Comparison of ENCODE assay signal across 13 mouse cellular contexts in genomic region chr10:99250874-99251281, GRCm38 (mm10). TPM values are rescaled to one million over a fixed set of nuclear protein-coding genes. Genes with fewer than 3 reads are reported as not detected.
DNase-seq lines count a peak whose midpoint lies in the region; ATAC-seq and TF ChIP-seq lines count a peak whose summit lies in the region.
"Had no signal": no experiment of that assay in that cellular context is flagged by ENCODE, and none has a peak within 500 bp of the region (broad histone marks: within the 10 kb centered on the region; RNA-seq: fewer than 3 reads in every experiment).

No protein-coding gene starts in this region.

- no peak for TF ChIP-seq CTCF in heart, adult 2 months (IDR thresholded peaks at IDR 0.05)
- no peak for TF ChIP-seq CTCF in lung, postnatal 0 days (IDR thresholded peaks at IDR 0.05)
- TF ChIP-seq CTCF in embryonic fibroblast, embryonic 13.5 days (IDR thresholded peaks at IDR 0.05; ENCODE audit: borderline replicate concordance, insufficient read depth, low read length) = no peak
- TF ChIP-seq CTCF in small intestine, adult 2 months (IDR thresholded peaks at IDR 0.05; ENCODE audit: extremely low read depth, insufficient read length, insufficient replicate concordance, low read depth, low read length) = no peak

- H3K79me2 ChIP-seq in heart, adult 2 months (replicated peaks; ENCODE audit: control insufficient read depth, insufficient read depth, low read length) = no peaks in the 10 kb centered on the region

- TF ChIP-seq POLR2A in heart, adult 2 months (IDR thresholded peaks at IDR 0.05; ENCODE audit: insufficient read depth, low read depth, low read length) = no peak
- no peak for TF ChIP-seq POLR2A in embryonic fibroblast, embryonic 13.5 days (IDR thresholded peaks at IDR 0.05; ENCODE audit: low read depth, low read length)
- TF ChIP-seq POLR2A in small intestine, adult 2 months (IDR thresholded peaks at IDR 0.05; ENCODE audit: low read depth, low read length) = no peak

- peak in 1 of 2 experiments; percentile 41 for DNase-seq in heart, adult 2 months
- DNase-seq in heart, adult 11 months = no peak
- peak; percentile 82 for DNase-seq in lung, postnatal 0 days (ENCODE audit: low spot score)
- no peak for DNase-seq in lung, postnatal 25 days (ENCODE audit: low spot score)
- no peak for DNase-seq in urinary bladder, postnatal 36 days (ENCODE audit: low spot score in 2 of 2)
- DNase-seq: kidney, adult 8-10 months; spleen, adult 18-20 months had no signal

- H3K27ac ChIP-seq in heart, adult 2 months = peak overlapping the region; percentile 31; the same call in 1 of the 2 replicates
- no peak overlapping the region for H3K27ac ChIP-seq in lung, postnatal 0 days (ENCODE audit: low read length)
- H3K27ac ChIP-seq in embryonic fibroblast, embryonic 13.5 days (ENCODE audit: insufficient read depth, low read length) = peak overlapping the region; percentile 63
- peak overlapping the region; percentile 79; the same call in 1 of the 2 replicates for H3K27ac ChIP-seq in small intestine, adult 2 months (ENCODE audit: insufficient read depth, low read depth, low read length)
- no peak overlapping the region for H3K27ac ChIP-seq in forebrain, embryonic 15.5 days (replicated peaks)
- H3K27ac ChIP-seq: hindbrain, embryonic 14.5 days; liver, embryonic 15.5 days had no signal

- no peaks in the 10 kb centered on the region for H3K27me3 ChIP-seq in heart, adult 2 months (ENCODE audit: control insufficient read depth, insufficient read depth, low read length)
- H3K27me3 ChIP-seq in lung, postnatal 0 days (replicated peaks; ENCODE audit: insufficient read depth, low read length) = no peaks in the 10 kb centered on the region
- no peaks in the 10 kb centered on the region for H3K27me3 ChIP-seq in small intestine, adult 2 months (ENCODE audit: control insufficient read depth, insufficient read depth, low read length)
- no peaks in the 10 kb centered on the region for H3K27me3 ChIP-seq in forebrain, embryonic 15.5 days
- H3K27me3 ChIP-seq: liver, embryonic 15.5 days had no signal

- intact Hi-C loops in heart, adult 2 months (cut with DNase I) = loop anchor here (2.0 kb wide), 1 partner anchor 14 kb away; no protein-coding TSS in a partner anchor

- peaks cover 2% of the 10 kb centered on the region; the same call in 1 of the 2 replicates for H3K4me1 ChIP-seq in heart, adult 2 months (ENCODE audit: control insufficient read depth, insufficient read depth, low read length)
- no peaks in the 10 kb centered on the region for H3K4me1 ChIP-seq in lung, postnatal 0 days (ENCODE audit: insufficient read depth, low read depth, low read length)
- peaks cover 6% of the 10 kb centered on the region for H3K4me1 ChIP-seq in embryonic fibroblast, embryonic 13.5 days (ENCODE audit: control insufficient read depth, insufficient read depth, low read length)
- H3K4me1 ChIP-seq in small intestine, adult 2 months (ENCODE audit: control insufficient read depth, insufficient read depth, insufficient read length, low read length) = peaks cover 19% of the 10 kb centered on the region; the same call in 1 of the 2 replicates
- H3K4me1 ChIP-seq in forebrain, embryonic 15.5 days = no peaks in the 10 kb centered on the region
- H3K4me1 ChIP-seq: liver, embryonic 15.5 days had no signal

- WGBS in heart, adult 2 months = 20% methylated on average over 11 of the region's 11 CpGs
- 45% methylated on average over 11 of the region's 11 CpGs for WGBS in lung, postnatal 0 days
- 81% methylated on average over 11 of the region's 11 CpGs for WGBS in small intestine, adult 2 months
- WGBS in forebrain, embryonic 15.5 days = 86% methylated on average over 11 of the region's 11 CpGs

- H3K9ac ChIP-seq in heart, adult 2 months (ENCODE audit: low read depth, low read length) = no peak overlapping the region
- no peak overlapping the region for H3K9ac ChIP-seq in lung, postnatal 0 days (replicated peaks; ENCODE audit: low read depth)
- H3K9ac ChIP-seq in forebrain, embryonic 15.5 days (replicated peaks) = no peak overlapping the region
- H3K9ac ChIP-seq: hindbrain, embryonic 14.5 days; liver, embryonic 15.5 days had no signal

- TF ChIP-seq EP300 in heart, adult 2 months (IDR thresholded peaks at IDR 0.05; ENCODE audit: insufficient read depth, low read depth, low read length) = no peak
- peak; percentile 35; the same call in 1 of the 2 replicates for TF ChIP-seq EP300 in lung, postnatal 0 days (IDR thresholded peaks at IDR 0.05)

- peak overlapping the region; percentile 21; the same call in 1 of the 2 replicates for H3K4me3 ChIP-seq in heart, adult 2 months
- H3K4me3 ChIP-seq in lung, postnatal 0 days (ENCODE audit: low read depth, low read length) = no peak overlapping the region
- H3K4me3 ChIP-seq in embryonic fibroblast, embryonic 13.5 days (ENCODE audit: insufficient read depth, low read length) = no peak overlapping the region
- no peak overlapping the region for H3K4me3 ChIP-seq in small intestine, adult 2 months (ENCODE audit: low read depth, low read length)
- no peak overlapping the region for H3K4me3 ChIP-seq in forebrain, embryonic 15.5 days
- H3K4me3 ChIP-seq: erythroblast, embryonic 14.5 days; liver, embryonic 15.5 days had no signal

- no peak overlapping the region; the same call in 1 of the 2 replicates for H3K4me2 ChIP-seq in lung, postnatal 0 days (replicated peaks; ENCODE audit: low read depth, low read length)
- H3K4me2 ChIP-seq in forebrain, embryonic 15.5 days (replicated peaks) = no peak overlapping the region
- H3K4me2 ChIP-seq: hindbrain, embryonic 14.5 days; liver, embryonic 15.5 days had no signal

- H3K9me3 ChIP-seq in lung, postnatal 0 days (ENCODE audit: low read length) = no peaks in the 10 kb centered on the region
- no peaks in the 10 kb centered on the region for H3K9me3 ChIP-seq in forebrain, embryonic 15.5 days
- H3K9me3 ChIP-seq: liver, embryonic 15.5 days had no signal

- no peaks in the 10 kb centered on the region for H3K36me3 ChIP-seq in heart, adult 2 months (ENCODE audit: control insufficient read depth, insufficient read depth, low read length)
- H3K36me3 ChIP-seq in lung, postnatal 0 days (ENCODE audit: insufficient read depth, low read length) = no peaks in the 10 kb centered on the region
- no peaks in the 10 kb centered on the region for H3K36me3 ChIP-seq in small intestine, adult 2 months (ENCODE audit: control insufficient read depth, insufficient read depth, low read length)
- no peaks in the 10 kb centered on the region for H3K36me3 ChIP-seq in forebrain, embryonic 15.5 days
- H3K36me3 ChIP-seq: liver, embryonic 15.5 days had no signal

- peak; percentile 65 for ATAC-seq in lung, postnatal 0 days
- ATAC-seq in forebrain, embryonic 15.5 days (replicated peaks) = no peak

RNA-seq across cellular contexts. Expression of gene Dusp6, which starts 12.2 kb away (rescaled TPM):
- 10 to 100 TPM; 15.8 to 21.4 TPM for total RNA-seq in heart, adult 2 months (2021)
- 24.8 and 25.6 TPM in 2 replicates for polyA plus RNA-seq in heart, adult 2 months (2012; rRNA removed)
- 49.7 and 63.2 TPM in 2 replicates for polyA plus RNA-seq in lung, postnatal 0 days (2015; fragmentation: Nextera tagmentation; extraction: Ambion mirVana)
- 23.2 and 41.3 TPM in 2 replicates for polyA plus RNA-seq in embryonic fibroblast, embryonic 13.5 days (2011; ENCODE audit: insufficient read length, low read depth, missing spikeins)
- 28.7 and 98.8 TPM in 2 replicates for polyA plus RNA-seq in small intestine, adult 2 months (2012; rRNA removed)
- 33.3 and 36.4 TPM in 2 replicates for polyA plus RNA-seq in forebrain, embryonic 15.5 days (2015; fragmentation: Nextera tagmentation; extraction: Ambion mirVana)

Comparison
In these comparisons a context has a peak if more than half of its experiments do, and no peak if none do; other contexts are left out.
1. H3K27ac ChIP-seq: peak in heart, adult 2 months (single experiment), embryonic fibroblast, embryonic 13.5 days (single experiment) and small intestine, adult 2 months (single experiment); none in lung, postnatal 0 days (single experiment) and forebrain, embryonic 15.5 days (single experiment).